Mouse (Mus musculus) hindbrain, embryonic 12.5 days (tissue): Measurements from ENCODE around the gene Lrrc71. TPM values are rescaled to one million over a fixed set of nuclear protein-coding genes. Genes with fewer than 3 reads are reported as not detected.

Source experiments
- ATAC-seq: fragments of 200-750 bp; cut with Nextera tagmentation; 2 replicates; pipeline ENCODE4 v1.8.0; 2017; ENCODE audit warnings: moderate TSS enrichment; ENCODE audit not compliant: low FRiP score
- H3K27ac ChIP-seq: fragments of 300-500 bp; sonication (generic); 2 replicates; pipeline ENCODE4 v1.5.1; 2016; ENCODE audit warnings: mild to moderate bottlenecking
- H3K27me3 ChIP-seq: fragments of 300-500 bp; sonication (generic); 2 replicates; pipeline ENCODE4 v1.6.1; 2016; ENCODE audit warnings: mild to moderate bottlenecking
- H3K36me3 ChIP-seq: fragments of 300-500 bp; sonication (generic); 2 replicates; pipeline ENCODE4 v1.6.1; 2016; ENCODE audit warnings: mild to moderate bottlenecking
- H3K4me1 ChIP-seq: fragments of 300-500 bp; sonication (generic); 2 replicates; pipeline ENCODE4 v1.6.1; 2016
- H3K4me2 ChIP-seq: fragments of 300-500 bp; sonication (generic); replicated peaks from 2 replicates; pipeline ENCODE4 v1.6.1; 2016; ENCODE audit warnings: mild to moderate bottlenecking
- H3K4me3 ChIP-seq: fragments of 300-500 bp; sonication (generic); 2 replicates; pipeline ENCODE4 v1.5.1; 2016; ENCODE audit warnings: mild to moderate bottlenecking
- H3K9ac ChIP-seq: fragments of 300-500 bp; sonication (generic); 2 replicates; pipeline ENCODE4 v1.6.1; 2016; ENCODE audit warnings: mild to moderate bottlenecking, moderate library complexity
- H3K9me3 ChIP-seq: fragments of 300-500 bp; sonication (generic); replicated peaks from 2 replicates; pipeline ENCODE4 v1.6.1; 2016; ENCODE audit warnings: mild to moderate bottlenecking
- WGBS: fragments of 180-500 bp; shearing (Covaris S2); methylation state at CpG from one replicate; pipeline ENCODE4 v1.1.7; 2016; 5-methylcytosine and 5-hydroxymethylcytosine counted together
- polyA plus RNA-seq: library from polyadenylated mRNA; unstranded; fragments of >200 nt; fragmentation: Nextera tagmentation; extraction: Ambion mirVana; gene quantifications from 2 replicates; pipeline ENCODE4 v1.2.1, GENCODE M21; 2016

Gene Lrrc71
- polyA plus RNA-seq, 1 experiment from 2014 or later, result 0.90 TPM

DNA sequence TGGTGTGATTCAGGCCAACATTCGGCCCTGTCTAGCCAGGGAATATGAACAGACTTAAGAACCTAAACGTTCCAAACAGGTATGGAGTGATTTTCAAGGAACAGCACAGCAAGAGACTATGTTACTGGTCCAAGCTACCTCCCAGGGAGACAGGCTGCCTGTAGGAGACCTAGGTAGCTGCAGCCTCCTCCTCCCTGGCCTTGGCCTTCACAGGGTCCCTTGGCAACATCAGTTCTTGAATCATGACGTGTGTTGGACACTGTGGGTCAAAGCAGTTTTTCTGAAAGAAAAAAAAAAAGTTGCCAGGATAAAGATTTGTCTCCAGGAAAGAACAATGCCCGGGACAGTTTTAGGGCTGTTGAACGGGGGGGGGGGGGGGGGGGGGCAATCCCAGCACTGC, 9.5 kb downstream of the Lrrc71 start:
- Histone ChIP-seq H3K36me3 (peaks cover 54% of the 10 kb centered on the region), H3K27me3 (no peaks in the 10 kb centered on the region), H3K4me3 (no peak overlapping the region), H3K4me2 (no peak overlapping the region), H3K9me3 (no peaks in the 10 kb centered on the region), H3K27ac (no peak overlapping the region), H3K9ac (no peak overlapping the region), H3K4me1 (no peaks in the 10 kb centered on the region; the same call in 1 of the 2 replicates)
- no peak for ATAC-seq
- 82% methylated on average over 5 of the region's 5 CpGs for WGBS

DNA sequence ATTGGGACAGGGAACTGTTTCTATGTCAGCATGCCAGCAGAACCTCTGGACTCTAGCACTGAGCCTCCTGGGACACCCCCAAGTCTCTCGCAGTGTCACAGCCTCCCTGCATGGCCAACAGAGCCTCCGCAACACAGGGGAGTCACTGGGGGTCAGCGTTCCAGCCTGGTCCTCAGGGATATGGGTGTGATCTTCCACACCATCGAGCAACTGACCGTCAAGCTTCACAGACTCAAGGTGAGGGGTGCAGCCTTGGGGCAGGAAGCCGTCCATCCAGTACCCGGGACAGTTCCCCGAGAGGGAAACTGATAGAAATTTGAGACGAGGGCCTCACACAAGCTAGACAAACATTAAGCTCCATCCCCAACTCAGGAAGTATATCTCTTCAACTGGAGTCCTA, 13.1 kb downstream of the Lrrc71 start:
- Histone ChIP-seq H3K4me2 (no peak overlapping the region), H3K27me3 (no peaks in the 10 kb centered on the region), H3K9me3 (no peaks in the 10 kb centered on the region), H3K27ac (no peak overlapping the region), H3K9ac (no peak overlapping the region), H3K36me3 (peaks cover 82% of the 10 kb centered on the region), H3K4me3 (no peak overlapping the region), H3K4me1 (no peaks in the 10 kb centered on the region; the same call in 1 of the 2 replicates)
- WGBS, result 85% methylated on average over 9 of the region's 9 CpGs
- no peak for ATAC-seq

DNA sequence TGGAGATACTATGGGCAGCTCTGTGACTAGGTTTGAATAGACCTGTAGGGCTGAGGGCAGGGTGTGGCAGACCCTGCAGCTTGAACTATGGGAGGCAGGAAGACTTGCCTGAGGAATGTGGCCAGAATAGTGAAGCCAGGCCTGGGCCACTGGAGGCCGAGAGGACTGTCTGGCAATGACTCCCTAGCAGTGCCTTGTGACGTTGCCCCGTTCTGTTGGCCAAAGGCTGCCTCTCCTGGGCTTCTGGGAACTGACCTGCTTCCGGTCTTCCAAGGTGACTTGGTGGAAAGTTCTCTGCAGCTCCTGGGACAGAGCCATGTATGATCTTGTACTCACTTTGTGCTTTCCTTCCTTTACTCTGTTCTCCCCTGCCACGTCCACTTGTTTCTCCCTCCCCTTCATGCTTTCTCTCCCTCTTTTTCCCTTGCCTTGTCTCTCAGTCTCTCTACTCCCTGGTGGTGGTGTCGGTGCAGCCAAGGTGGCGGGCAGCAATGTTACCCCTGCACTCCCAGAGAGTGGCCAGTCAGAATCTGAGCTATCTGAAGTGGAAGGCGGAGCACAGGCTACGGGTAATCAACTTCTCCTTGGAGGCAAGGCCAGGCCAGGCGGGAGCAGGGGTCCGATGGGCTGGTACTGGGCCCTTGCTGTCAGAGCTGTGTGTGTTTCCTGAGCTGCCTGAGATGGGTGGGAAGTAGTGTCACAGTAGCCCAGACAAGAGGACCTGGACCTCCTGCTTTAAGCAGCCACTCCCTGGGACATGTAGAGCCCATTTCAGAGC, 14.3 kb downstream of the Lrrc71 start:
- peaks cover 93% of the 10 kb centered on the region for H3K36me3 ChIP-seq

DNA sequence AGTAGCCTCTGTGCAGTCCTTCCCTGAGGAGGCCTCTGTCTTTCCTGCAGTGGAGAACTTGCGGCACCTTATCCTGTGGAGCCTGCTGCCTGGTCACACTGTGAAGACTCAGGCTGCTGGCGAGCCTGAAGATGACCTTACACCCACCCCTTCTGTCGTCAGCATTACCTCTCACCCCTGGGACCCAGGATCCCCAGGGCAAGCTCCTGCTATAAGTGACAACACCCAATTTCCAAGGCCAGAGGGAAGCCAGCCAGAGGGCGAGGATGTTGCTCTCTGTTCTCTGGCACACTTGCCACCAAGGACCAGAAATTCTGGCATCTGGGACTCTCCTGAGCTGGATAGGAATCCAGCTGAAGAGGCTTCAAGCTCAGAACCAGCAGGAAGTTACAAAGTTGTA, 15.3 kb downstream of the Lrrc71 start:
- Histone ChIP-seq H3K4me3 (no peak overlapping the region), H3K27ac (no peak overlapping the region), H3K4me2 (no peak overlapping the region), H3K36me3 (peaks cover 95% of the 10 kb centered on the region), H3K9ac (no peak overlapping the region), H3K4me1 (no peaks in the 10 kb centered on the region), H3K27me3 (no peaks in the 10 kb centered on the region), H3K9me3 (no peaks in the 10 kb centered on the region)
- whole genome bisulfite sequencing, result 85% methylated on average over 4 of the region's 4 CpGs
- no peak for ATAC-seq

More for the DNA sequence above, 14.3 kb downstream of the Lrrc71 start:
- Histone ChIP-seq H3K27me3 (no peaks in the 10 kb centered on the region), H3K27ac (no peak overlapping the region), H3K4me3 (no peak overlapping the region), H3K4me2 (no peak overlapping the region), H3K4me1 (no peaks in the 10 kb centered on the region), H3K9me3 (no peaks in the 10 kb centered on the region), H3K9ac (no peak overlapping the region)
- WGBS, result 86% methylated on average over 11 of the region's 11 CpGs
- no peak for ATAC-seq

DNA sequence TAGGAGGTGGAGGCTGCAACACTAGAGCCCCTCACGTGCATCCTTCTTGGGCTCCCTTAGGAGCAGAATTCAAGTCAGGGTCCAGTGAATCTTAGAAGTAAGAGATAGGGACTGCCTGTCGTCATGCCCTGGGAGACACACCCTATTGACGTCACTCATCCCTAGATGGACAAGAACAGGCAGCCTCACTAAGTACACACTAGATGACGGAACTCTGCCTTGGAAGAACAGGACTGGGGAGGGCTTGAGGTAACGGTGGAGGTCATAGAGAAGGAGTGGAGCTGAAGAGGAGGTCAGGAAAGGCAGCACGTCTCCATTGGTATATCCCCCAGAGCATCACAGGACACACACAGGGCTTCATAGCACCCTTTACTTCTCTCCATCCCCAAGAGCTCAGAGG, 19.7 kb downstream of the Lrrc71 start:
- Histone ChIP-seq H3K36me3 (peaks cover 94% of the 10 kb centered on the region), H3K9ac (no peak overlapping the region), H3K4me3 (no peak overlapping the region), H3K4me2 (no peak overlapping the region), H3K27ac (no peak overlapping the region), H3K27me3 (no peaks in the 10 kb centered on the region), H3K9me3 (no peaks in the 10 kb centered on the region), H3K4me1 (no peaks in the 10 kb centered on the region)
- ATAC-seq, result no peak
- WGBS, result 91% methylated on average over 6 of the region's 6 CpGs

DNA sequence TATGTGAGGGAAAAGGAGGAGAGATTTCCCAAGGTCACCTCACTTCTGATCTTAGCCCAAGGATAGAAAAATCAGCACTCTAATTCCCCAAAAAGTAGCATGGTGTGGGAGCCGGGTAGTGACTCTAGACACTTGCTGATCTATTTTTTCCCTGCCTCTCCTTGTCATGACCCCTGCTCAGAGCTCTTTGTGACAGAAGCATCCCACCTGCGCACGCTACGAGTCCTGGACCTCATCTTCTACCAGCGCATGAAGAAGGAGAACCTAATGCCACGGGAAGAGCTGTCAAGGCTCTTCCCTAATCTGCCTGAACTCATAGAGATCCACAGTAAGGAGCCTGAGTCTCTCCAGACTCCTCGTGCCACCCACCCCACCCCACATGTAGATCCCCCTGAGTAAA, 22.2 kb downstream of the Lrrc71 start:
- no peaks in the 10 kb centered on the region for H3K4me1 ChIP-seq
- ATAC-seq, result no peak
- H3K9me3 ChIP-seq, result no peaks in the 10 kb centered on the region
- no peak overlapping the region for H3K27ac ChIP-seq
- H3K36me3 ChIP-seq, result peaks cover 95% of the 10 kb centered on the region
- no peak overlapping the region for H3K4me3 ChIP-seq
- H3K9ac ChIP-seq, result no peak overlapping the region
- H3K4me2 ChIP-seq, result no peak overlapping the region
- H3K27me3 ChIP-seq, result no peaks in the 10 kb centered on the region
- WGBS, result 93% methylated on average over 7 of the region's 7 CpGs

DNA sequence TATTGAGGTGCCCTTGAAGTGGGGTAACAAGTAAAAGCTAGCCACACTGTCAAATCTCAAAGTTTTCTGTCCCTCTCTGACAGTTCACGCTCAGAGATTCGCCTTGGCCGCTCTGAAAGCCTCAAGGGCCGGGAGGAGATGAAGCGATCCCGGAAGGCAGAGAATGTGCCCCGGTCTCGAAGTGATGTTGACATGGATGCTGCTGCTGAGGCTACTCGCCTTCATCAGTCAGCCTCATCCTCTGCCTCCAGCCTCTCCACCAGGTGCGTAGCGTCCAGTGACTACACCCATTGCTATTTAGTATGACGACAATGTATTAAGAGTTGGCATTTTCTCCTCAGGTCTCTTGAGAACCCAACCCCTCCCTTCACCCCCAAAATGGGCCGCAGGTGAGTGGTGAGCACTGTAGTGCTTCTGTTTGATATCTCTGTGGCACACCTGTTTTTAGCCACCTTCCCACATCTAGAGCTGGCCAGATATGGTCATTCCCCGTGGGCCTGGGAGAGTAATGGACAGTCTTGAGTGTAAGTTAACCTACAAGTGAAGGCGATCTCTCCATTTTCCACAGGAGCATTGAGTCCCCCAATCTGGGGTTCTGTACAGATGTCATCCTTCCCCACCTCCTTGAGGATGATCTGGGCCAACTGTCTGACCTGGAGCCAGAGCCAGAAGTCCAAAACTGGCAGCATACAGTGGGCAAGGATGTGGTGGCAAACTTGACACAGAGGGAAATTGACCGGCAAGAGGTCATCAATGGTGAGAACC, 22.8 kb downstream of the Lrrc71 start:
- 97% methylated on average over 16 of the region's 16 CpGs for WGBS

DNA sequence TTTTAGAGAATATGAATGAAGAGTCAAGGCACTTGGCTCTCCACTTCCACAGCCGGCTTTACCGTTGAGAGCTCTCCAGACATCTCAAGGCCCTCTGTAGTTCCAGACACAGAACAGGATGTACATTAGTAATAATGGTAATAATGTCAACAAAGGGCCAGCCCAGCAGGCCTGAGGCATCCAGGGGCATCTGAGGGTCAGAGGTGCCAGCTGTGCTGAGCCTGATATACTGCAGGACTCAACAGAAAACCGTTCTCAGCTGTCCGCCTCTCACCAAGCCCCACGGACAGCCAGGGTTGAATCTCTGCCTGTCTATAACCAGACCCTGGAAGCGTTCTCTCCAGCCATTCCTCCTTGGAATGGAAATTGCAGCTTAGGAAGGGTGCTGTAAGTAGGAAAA, 23.9 kb downstream of the Lrrc71 start:
- H3K9ac ChIP-seq, result no peak overlapping the region
- no peaks in the 10 kb centered on the region for H3K27me3 ChIP-seq
- no peaks in the 10 kb centered on the region for H3K9me3 ChIP-seq
- no peak overlapping the region for H3K27ac ChIP-seq
- H3K36me3 ChIP-seq, result peaks cover 92% of the 10 kb centered on the region
- ATAC-seq, result no peak
- H3K4me1 ChIP-seq, result no peaks in the 10 kb centered on the region
- WGBS, result 72% methylated on average over 6 of the region's 6 CpGs
- H3K4me2 ChIP-seq, result no peak overlapping the region
- H3K4me3 ChIP-seq, result no peak overlapping the region

More for the DNA sequence above, 22.8 kb downstream of the Lrrc71 start:
- no peak for ATAC-seq
- no peak overlapping the region for H3K9ac ChIP-seq
- no peaks in the 10 kb centered on the region for H3K4me1 ChIP-seq
- H3K4me3 ChIP-seq, result no peak overlapping the region
- peaks cover 95% of the 10 kb centered on the region for H3K36me3 ChIP-seq
- H3K27me3 ChIP-seq, result no peaks in the 10 kb centered on the region
- H3K9me3 ChIP-seq, result no peaks in the 10 kb centered on the region
- no peak overlapping the region for H3K27ac ChIP-seq
- no peak overlapping the region for H3K4me2 ChIP-seq

DNA sequence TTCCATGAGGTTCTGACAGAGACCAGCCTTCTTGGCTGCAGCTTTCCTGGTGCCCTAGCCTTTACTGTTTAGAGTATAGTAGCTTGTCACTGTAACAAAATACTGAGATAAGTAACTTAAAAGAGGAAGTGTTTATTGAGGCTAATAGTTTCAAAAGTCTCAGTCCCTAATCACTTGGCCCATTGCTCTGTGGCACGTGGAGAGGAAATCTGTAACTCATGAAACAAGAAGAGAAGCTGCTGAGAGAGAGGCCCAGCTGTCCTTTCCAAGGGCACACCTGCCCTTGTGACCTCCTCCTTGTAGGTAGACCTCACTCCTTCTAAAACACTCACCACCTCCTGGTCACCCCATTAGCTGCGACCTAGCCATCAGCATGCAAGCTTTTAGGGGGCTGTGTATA, 29.9 kb downstream of the Lrrc71 start:
- Histone ChIP-seq H3K4me1 (no peaks in the 10 kb centered on the region), H3K27ac (no peak overlapping the region), H3K4me3 (no peak overlapping the region), H3K9ac (no peak overlapping the region), H3K4me2 (no peak overlapping the region), H3K27me3 (no peaks in the 10 kb centered on the region), H3K9me3 (no peaks in the 10 kb centered on the region), H3K36me3 (peaks cover 91% of the 10 kb centered on the region)
- 83% methylated on average over 2 of the region's 2 CpGs for WGBS
- no peak for ATAC-seq

Other genes with a start within 250 kb of the Lrrc71 start
- 14.1 and 15.4 TPM in 2 replicates for gene Etv3, start 223.2 kb downstream of the Lrrc71 start, polyA plus RNA-seq
- 28.0 and 29.2 TPM in 2 replicates for gene Arhgef11, start 131.1 kb downstream of the Lrrc71 start, polyA plus RNA-seq
- gene Ntrk1, start 46.5 kb upstream of the Lrrc71 start, polyA plus RNA-seq, result 19.3 and 24.0 TPM in 2 replicates
- 1.2 and 1.7 TPM in 2 replicates for gene Insrr, start 48.3 kb upstream of the Lrrc71 start, polyA plus RNA-seq
- 13.1 and 13.2 TPM in 2 replicates for gene Pear1, start 75.7 kb upstream of the Lrrc71 start, polyA plus RNA-seq
- gene Sh2d2a, start 98.1 kb upstream of the Lrrc71 start, polyA plus RNA-seq, result not detected in 2 replicates
- 14.7 and 16.4 TPM in 2 replicates for gene Prcc, start 137.0 kb upstream of the Lrrc71 start, polyA plus RNA-seq
- 219 and 230 TPM in 2 replicates for gene Hdgf, start 157.7 kb upstream of the Lrrc71 start, polyA plus RNA-seq
- 72.9 and 79.0 TPM in 2 replicates for gene Mrpl24, start 170.9 kb upstream of the Lrrc71 start, polyA plus RNA-seq
- 67.7 and 68.7 TPM in 2 replicates for gene Isg20l2, start 181.7 kb upstream of the Lrrc71 start, polyA plus RNA-seq
- gene Rrnad1, start 182.1 kb upstream of the Lrrc71 start, polyA plus RNA-seq, result 22.1 and 22.5 TPM in 2 replicates
- gene Crabp2, start 200.0 kb upstream of the Lrrc71 start, polyA plus RNA-seq, result 384 and 396 TPM in 2 replicates
- 136 and 153 TPM in 2 replicates for gene Nes, start 222.5 kb upstream of the Lrrc71 start, polyA plus RNA-seq